Mouse (Mus musculus) forelimb bud, embryonic 11.5 days (tissue): ENCODE measurements around the gene Rho.
A peak's percentile ranks its signal among the peaks of the same experiment; 100 is the strongest.

Source experiments
- DNase-seq: peaks from one replicate; pipeline ENCODE4 v3.0.0-alpha.2; 2012; ENCODE audit warnings: low read depth, low spot score

Gene Rho

GRCm38 (mm10) chr6:115931639-115932038, at the start of gene Rho:
Gene Rho, plus strand, starts transcription at chr6:115931748.
- no peak for DNase-seq

DNA sequence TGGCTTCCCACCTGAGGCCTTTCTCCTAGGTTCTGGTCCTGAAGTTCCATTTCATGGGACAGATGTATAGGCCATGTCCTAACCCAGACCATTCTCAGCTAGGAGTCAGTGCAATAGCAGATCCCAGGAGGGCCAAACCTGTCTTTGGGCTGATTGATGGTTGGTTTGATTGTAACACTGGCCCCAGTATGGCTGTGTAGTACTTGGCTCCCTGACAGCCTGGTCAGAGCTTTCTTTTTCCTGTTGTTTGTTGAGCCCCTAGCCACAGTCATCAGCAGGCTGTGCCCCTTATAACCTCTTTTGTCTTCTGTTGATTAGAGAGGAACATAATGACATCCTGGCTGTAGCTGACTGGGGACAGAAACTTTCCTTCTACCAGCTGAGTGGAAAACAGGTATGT, 47.5 kb upstream of the Rho start:
- DNase-seq = no peak

GRCm38 (mm10) chr6:115886894-115887293, 44.7 kb upstream of the Rho start:
- no peak for DNase-seq

DNA sequence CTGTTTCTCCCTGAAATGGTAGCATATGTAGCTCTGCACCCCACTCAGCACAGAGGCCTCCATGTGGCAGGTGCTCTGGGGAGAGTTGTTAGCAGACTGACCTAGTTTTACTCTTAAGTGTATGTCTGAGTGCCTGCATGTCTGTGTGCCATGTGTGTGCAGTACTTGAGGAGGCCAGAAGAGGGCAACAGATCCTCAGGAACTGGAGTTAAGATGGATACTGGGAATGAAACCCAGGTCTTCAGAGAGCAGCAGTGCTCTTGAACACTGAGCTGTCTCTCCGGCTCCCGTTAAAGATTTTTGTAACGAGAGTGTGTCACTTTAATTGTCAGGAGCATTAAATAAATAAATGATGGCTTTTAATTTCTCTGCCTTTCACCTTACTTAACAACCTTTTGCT, 43.3 kb upstream of the Rho start:
- no peak for DNase-seq

DNA sequence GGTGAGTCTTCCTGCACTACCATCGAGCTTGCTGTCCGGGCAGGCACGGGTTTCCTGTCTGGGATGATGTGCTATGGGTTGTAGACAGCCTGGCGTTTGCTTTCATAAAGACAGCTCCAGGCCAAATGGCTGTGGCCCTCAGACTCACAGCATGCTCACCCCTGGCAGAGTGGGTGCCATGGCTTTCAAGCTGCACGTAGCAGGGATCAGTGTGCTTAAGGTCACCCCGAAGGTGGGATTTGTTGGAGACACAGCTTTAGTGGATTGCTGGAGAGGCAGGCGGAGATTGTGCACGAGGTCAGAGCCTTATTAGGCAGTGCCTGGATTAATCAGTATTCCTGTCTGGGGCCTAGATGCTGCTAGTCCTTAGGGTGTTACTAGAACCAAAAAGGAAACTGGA, 40.9 kb upstream of the Rho start:
- DNase-seq = no peak

DNA sequence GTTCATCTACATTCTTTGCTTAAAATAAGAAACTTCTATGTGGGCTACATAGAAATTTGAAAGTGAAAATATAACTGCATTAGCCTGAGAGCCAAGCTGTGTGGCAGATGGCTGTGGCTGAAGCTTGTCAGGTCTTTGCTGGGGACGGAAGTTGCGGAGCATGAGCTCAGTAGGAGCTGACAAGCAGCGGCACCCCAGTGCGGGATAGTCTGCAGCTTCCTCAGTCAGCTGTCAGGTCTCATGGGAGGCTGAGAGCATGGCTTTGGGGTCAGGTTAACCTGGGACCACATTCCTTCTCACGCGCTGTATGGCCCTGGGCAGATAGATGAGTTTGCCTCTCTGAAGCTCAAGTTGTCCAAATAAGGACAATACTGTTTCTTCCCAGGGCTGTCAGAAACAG, 40.5 kb upstream of the Rho start:
- no peak for DNase-seq

GRCm38 (mm10) chr6:115891497-115892061, 40.0 kb upstream of the Rho start:
- DNase-seq = no peak

DNA sequence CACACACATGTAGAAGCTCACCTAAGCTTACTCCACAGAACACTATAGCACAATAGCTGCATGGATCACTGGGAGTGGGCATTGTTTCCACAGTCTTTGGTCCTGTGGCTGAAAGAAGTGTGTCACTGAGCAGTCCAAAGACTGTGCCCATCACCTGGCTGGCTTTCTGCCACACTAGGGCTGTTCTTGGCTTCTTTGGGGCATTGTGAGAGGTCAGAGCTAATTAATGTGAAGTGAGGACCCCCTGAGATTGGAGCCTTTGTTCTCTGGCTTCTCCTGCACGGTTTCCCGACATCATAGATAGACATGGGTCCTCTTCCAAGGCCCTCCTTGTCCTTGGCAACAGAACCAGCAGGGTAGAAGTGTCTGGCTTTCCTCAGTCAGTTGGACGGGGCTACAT, 39.2 kb upstream of the Rho start:
- no peak for DNase-seq

DNA sequence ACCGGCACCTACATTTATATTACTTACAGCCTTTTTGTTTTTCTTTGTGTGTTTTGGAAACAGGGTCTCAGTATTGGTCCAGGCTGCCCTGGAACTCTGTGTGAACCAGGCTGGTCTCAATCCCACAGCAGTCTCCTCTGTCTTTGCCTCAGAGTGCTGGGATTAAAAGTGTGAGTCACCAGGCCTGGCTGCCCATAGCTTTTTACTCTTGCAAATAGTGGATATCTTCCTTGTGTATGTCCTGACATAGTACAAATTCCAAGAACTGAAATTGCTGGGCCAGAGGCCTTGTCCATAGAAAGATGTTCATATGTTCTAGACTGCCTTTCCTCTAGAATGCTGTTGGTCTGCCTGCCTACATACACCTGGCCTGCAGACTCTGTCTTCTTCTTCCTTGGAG, 35.2 kb upstream of the Rho start:
- DNase-seq = no peak

GRCm38 (mm10) chr6:115897117-115897516, 34.4 kb upstream of the Rho start:
- DNase-seq = no peak

DNA sequence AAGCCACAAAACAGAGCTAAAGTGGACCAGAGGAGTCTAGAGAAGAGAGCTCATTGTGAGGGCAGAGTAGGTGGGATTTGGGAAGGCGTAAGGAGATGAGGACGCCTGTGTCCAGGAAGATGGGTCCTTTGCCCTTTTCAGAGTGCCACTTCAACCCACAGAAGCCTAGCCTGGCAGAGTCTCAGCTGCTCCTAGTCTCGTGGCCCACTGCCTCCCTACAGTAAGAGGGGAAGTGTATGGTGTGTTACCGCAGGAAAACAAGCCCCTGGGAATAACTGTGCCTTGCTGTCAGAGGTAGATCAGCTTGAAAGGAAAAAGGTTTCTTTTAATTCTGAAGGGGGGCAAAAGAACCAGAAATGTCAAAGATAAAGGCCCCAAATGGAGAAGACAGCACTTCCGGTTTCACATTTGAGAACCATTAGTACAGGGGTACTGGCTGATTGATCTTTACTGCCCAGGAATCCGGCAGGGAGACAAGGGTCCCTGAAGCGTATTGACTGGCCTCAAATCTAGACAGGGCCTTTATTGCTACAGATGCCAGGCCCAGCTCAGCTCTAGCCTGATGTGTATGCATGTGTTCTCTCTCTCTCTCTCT, 33.5 kb upstream of the Rho start:
- no peak for DNase-seq

- DNase-seq = peak; percentile 43
These were observed 30.5 kb upstream of the Rho start for GRCm38 (mm10) chr6:115901062-115901461.

- no peak for DNase-seq
These were observed 30.0 kb upstream of the Rho start for GRCm38 (mm10) chr6:115901489-115901931.

DNA sequence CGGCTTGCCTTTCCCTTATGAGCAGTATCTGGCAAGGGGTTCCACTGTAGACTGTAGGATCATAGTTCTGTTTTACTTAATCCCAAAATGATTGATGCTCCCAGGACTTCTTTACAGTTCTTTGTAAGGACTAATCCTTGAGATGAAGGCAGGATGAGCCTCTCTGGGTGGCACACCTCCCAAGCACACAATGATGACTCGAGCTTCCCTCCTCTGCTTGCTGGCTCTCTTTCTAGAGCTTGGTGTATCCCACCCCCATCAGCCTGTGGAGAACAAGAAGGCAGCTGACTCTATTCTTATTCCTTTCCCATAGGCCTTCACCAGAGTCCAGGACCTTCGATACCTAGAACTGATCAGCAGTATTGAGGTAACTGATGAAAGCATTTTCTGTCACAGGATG, 29.0 kb upstream of the Rho start:
- DNase-seq = no peak

- DNase-seq = no peak
These were observed 26.0 kb upstream of the Rho start for GRCm38 (mm10) chr6:115905568-115905967.

GRCm38 (mm10) chr6:115906455-115906854, 25.1 kb upstream of the Rho start:
- no peak for DNase-seq

DNA sequence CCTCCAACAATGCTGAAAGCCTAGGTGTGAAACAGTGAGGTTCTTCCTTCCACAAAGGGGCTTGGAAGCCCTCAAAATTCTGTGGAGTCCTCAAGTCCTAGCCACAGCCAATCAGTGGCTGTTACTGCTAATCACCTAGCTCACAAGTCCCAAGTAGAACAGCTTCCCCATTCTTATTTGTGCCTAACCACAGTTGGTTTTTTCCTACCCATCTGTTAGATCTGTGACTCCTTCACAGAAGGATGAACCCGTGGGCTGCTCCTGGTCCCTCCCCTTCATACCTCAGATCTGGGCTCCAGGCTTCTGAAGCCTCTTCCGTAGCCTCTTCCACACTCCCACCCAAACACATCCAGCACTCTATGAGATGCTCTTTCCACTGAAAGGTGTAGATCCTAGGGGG, 24.7 kb upstream of the Rho start:
- no peak for DNase-seq

DNA sequence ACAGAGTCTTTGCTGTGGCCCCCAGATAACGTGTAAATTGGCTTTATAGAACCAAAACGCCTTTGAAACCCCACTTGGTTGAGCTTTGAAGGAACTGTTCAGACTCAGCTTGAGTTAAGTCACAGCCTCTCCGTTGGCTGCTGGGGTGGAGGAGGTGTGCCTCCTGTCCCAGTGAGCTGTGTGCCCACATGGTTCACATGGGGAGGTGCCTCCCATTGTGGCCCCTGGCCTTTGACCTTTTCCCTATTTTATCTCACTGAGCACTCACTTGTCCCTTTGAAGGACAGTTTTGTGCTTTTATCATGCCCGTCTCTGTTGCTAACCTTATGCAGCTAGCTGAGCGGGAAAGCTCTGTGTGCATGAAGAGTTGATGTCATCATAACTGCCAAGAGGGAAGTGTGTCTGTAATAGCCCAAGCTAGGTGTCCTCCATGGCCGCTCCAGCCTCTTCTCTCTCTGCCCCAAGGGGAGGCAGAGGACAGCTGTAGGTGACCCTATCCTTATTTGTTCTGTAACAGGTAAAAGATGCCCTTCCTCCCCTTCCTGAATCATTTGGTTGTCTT, 23.0 kb upstream of the Rho start:
- no peak for DNase-seq

GRCm38 (mm10) chr6:115909052-115909451, 22.5 kb upstream of the Rho start:
- DNase-seq = no peak

GRCm38 (mm10) chr6:115909940-115910339, 21.6 kb upstream of the Rho start:
- no peak for DNase-seq

GRCm38 (mm10) chr6:115911763-115912162, 19.8 kb upstream of the Rho start:
- DNase-seq = no peak

- DNase-seq = no peak
These were observed 18.1 kb upstream of the Rho start for GRCm38 (mm10) chr6:115913482-115913881.

- DNase-seq = no peak
These were observed 16.9 kb upstream of the Rho start for GRCm38 (mm10) chr6:115914511-115915202.
